Comparison of ENCODE assay signal across 8 mouse cellular contexts in the genomic region with DNA sequence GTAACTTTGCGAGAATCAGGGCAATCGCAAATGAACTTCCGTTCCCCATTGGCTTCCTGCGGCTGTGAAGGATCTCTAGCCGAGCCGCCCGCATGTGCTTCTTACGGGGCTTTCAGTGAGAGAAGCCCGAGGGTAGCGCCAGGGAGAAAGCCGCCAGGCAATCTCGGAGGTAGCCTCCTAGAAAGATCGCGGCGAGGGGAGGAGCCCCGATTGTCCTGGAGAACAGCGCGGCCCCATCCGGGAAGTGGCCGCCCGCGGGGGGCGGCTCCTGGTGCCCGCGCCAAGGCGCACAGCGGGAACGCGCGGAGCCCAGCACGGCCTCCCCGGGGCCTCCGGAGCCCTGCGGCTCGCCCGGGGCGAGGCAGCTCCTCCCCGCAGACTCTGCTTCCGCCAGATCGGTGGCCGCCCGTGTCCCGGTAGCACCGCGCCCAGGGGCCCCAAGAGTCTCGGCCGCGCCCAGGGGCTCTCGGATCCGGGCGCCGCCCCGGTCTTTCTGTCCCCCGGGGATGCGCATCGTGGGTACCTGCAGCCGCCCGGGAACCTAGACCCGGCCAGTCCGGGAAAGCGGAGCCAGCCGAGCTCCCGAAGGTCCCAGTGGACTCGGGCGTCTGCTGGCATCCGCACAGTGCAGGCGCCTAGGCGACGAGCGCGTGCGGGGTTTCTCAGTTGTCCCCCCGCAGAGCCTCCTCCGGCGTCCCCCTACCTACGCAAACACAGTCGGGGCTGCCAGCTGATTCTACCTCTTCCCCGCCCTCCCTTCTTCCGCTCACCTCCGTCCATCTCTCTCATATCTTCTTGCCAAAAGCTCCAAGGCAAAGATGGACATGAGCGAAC.
A peak's percentile ranks its signal among the peaks of the same experiment; 100 is the strongest.
DNase-seq lines count a peak whose midpoint lies in the region; ATAC-seq and TF ChIP-seq lines count a peak whose summit lies in the region.

No protein-coding gene starts in this region.

- peak overlapping the region; percentile 73 for H3K4me3 ChIP-seq in ES-Bruce4 (ENCODE audit: low read depth, low read length)
- peak overlapping the region; percentile 93 for H3K4me3 ChIP-seq in forebrain, embryonic 15.5 days
- peak overlapping the region; percentile 77 for H3K4me3 ChIP-seq in neural tube, embryonic 15.5 days (replicated peaks)

- no peaks in the 10 kb centered on the region for H3K36me3 ChIP-seq in ES-Bruce4 (ENCODE audit: control insufficient read depth, insufficient read depth, low read length, poor library complexity, severe bottlenecking)
- H3K36me3 ChIP-seq in forebrain, embryonic 15.5 days, result no peaks in the 10 kb centered on the region
- H3K36me3 ChIP-seq in neural tube, embryonic 15.5 days, result no peaks in the 10 kb centered on the region

- ATAC-seq in cerebellum, adult (ENCODE audit: insufficient number of reproducible peaks, low FRiP score, low TSS enrichment), result peak; percentile 50
- ATAC-seq in forebrain, embryonic 15.5 days (replicated peaks), result peak; percentile 88
- peak; percentile 88 for ATAC-seq in neural tube, embryonic 15.5 days (ENCODE audit: low FRiP score)

- TF ChIP-seq CTCF in ES-Bruce4 (IDR thresholded peaks at IDR 0.05; ENCODE audit: low read depth, low read length), result no peak

- peak; percentile 71 for DNase-seq in heart, postnatal 25 days (ENCODE audit: low spot score)
- DNase-seq in layer of hippocampus, adult 18-20 months (ENCODE audit: low spot score in 2 of 2), result peak; percentile 69 to 76
- DNase-seq in lung, adult 18-20 months, result peak; percentile 83 to 87
- DNase-seq in testis, postnatal 14 days (ENCODE audit: low spot score), result peak; percentile 76

- no peak for TF ChIP-seq EP300 in ES-Bruce4 (IDR thresholded peaks at IDR 0.05; ENCODE audit: insufficient read depth, low read depth, low read length)

- peak overlapping the region; percentile 84 for H3K27ac ChIP-seq in ES-Bruce4 (ENCODE audit: insufficient read depth, low read length)
- peak overlapping the region; percentile 94 for H3K27ac ChIP-seq in forebrain, embryonic 15.5 days (replicated peaks)
- H3K27ac ChIP-seq in neural tube, embryonic 15.5 days (replicated peaks), result peak overlapping the region; percentile 93

- intact Hi-C loops in heart, postnatal 25 days (cut with DNase I), result loop anchor here (5.0 to 10.0 kb wide), 3 partner anchors 152 to 274 kb away; no protein-coding TSS in a partner anchor

- no peak for TF ChIP-seq POLR2A in ES-Bruce4 (IDR thresholded peaks at IDR 0.05; ENCODE audit: insufficient read depth, low read length)

- no peaks in the 10 kb centered on the region for H3K27me3 ChIP-seq in ES-Bruce4 (ENCODE audit: control insufficient read depth, insufficient read depth, low read length, poor library complexity, severe bottlenecking)
- H3K27me3 ChIP-seq in forebrain, embryonic 15.5 days, result no peaks in the 10 kb centered on the region
- no peaks in the 10 kb centered on the region for H3K27me3 ChIP-seq in neural tube, embryonic 15.5 days (replicated peaks)

- no peaks in the 10 kb centered on the region for H3K4me1 ChIP-seq in ES-Bruce4 (ENCODE audit: control insufficient read depth, insufficient read depth, low read length)
- peaks cover 11% of the 10 kb centered on the region; the same call in 1 of the 2 replicates for H3K4me1 ChIP-seq in forebrain, embryonic 15.5 days
- H3K4me1 ChIP-seq in neural tube, embryonic 15.5 days, result peaks cover 6% of the 10 kb centered on the region

- peak overlapping the region; percentile 94 for H3K9ac ChIP-seq in ES-Bruce4 (ENCODE audit: low read depth, poor library complexity, severe bottlenecking)
- peak overlapping the region; percentile 93 for H3K9ac ChIP-seq in forebrain, embryonic 15.5 days (replicated peaks)
- peak overlapping the region; percentile 86 for H3K9ac ChIP-seq in neural tube, embryonic 15.5 days (replicated peaks)

- peak overlapping the region; percentile 100 for H3K4me2 ChIP-seq in forebrain, embryonic 15.5 days (replicated peaks)
- peak overlapping the region; percentile 95 for H3K4me2 ChIP-seq in neural tube, embryonic 15.5 days

- under 1% methylated on average over 78 of the region's 81 CpGs for WGBS in forebrain, embryonic 15.5 days
- under 1% methylated on average over 73 of the region's 81 CpGs for WGBS in neural tube, embryonic 15.5 days

- H3K9me3 ChIP-seq in ES-Bruce4 (replicated peaks; ENCODE audit: control insufficient read depth, insufficient read depth, low read length, poor library complexity, severe bottlenecking), result no peaks in the 10 kb centered on the region
- no peaks in the 10 kb centered on the region for H3K9me3 ChIP-seq in forebrain, embryonic 15.5 days
- no peaks in the 10 kb centered on the region for H3K9me3 ChIP-seq in neural tube, embryonic 15.5 days (replicated peaks)

Comparison
In these comparisons a context has a peak if more than half of its experiments do, and no peak if none do; other contexts are left out.
1. Peak in every context shown above with its lines: DNase-seq, ATAC-seq, H3K4me3 ChIP-seq and H3K27ac ChIP-seq.